Mouse (Mus musculus) E14TG2a.4 (cell line): ENCODE measurements around the gene Tial1.

Experiments
- CTCF ChIP-seq: conservative IDR thresholded peaks from 2 replicates; pipeline ENCODE4 v1.5.1; 2014; ENCODE audit warnings: low read length
- POU5F1 ChIP-seq: IDR thresholded peaks from 2 replicates; pipeline ENCODE4 v1.6.1; 2014; ENCODE audit warnings: low read length, borderline replicate concordance

DNA sequence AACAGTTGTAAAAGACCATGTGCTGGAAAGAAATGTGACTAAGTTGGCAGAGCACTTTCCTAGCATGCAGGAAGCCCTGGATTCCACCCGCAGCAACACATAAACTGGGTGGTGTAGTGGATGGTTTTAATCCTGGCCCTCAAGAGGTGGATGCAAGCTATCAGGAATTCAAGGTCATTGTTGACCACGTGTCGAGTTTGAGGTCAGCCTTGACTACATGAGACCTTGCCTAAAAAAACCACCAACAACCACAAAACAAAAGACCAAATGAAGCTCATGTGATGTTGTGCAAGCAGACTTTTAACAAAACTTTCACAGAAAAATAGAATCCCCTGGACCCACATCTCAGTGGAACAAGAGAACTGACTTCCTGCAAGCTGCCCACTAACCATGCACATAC is 39.0 kb downstream of the Tial1 start:
- TF ChIP-seq CTCF: no peak
- no peak for TF ChIP-seq POU5F1
